Mouse (Mus musculus) lung, postnatal 0 days (tissue): ENCODE measurements at regions not wholly inside any gene's neighbourhood (a gene's known extent, or its start where the extent isn't known, plus 50 kb on each side); places are given as distances from the start of the nearest gene placed in this dataset.

ENCODE experiments used
- ATAC-seq: fragments of 200-750 bp; cut with Nextera tagmentation; 2 replicates; pipeline ENCODE4 v1.8.0; 2017; ENCODE audit warnings: moderate library complexity
- DNase-seq: peaks from one replicate; pipeline ENCODE4 v3.0.0-alpha.2; 2016; ENCODE audit warnings: low spot score
- H3K27ac ChIP-seq: fragments of 300-500 bp; sonication (generic); 2 replicates; pipeline ENCODE4 v1.5.1; 2014; ENCODE audit warnings: antibody characterized with exemption, mild to moderate bottlenecking, low read length, mixed read lengths
- H3K27me3 ChIP-seq: fragments of 300-500 bp; sonication (generic); replicated peaks from 2 replicates; pipeline ENCODE4 v1.6.1; 2014; ENCODE audit warnings: low read length, mixed read lengths; ENCODE audit not compliant: insufficient read depth
- H3K36me3 ChIP-seq: fragments of 300-500 bp; sonication (generic); 2 replicates; pipeline ENCODE4 v1.6.1; 2014; ENCODE audit warnings: low read length, mixed read lengths; ENCODE audit not compliant: insufficient read depth
- H3K4me1 ChIP-seq: fragments of 300-500 bp; sonication (generic); 2 replicates; pipeline ENCODE4 v1.6.1; 2014; ENCODE audit warnings: antibody characterized with exemption, low read depth, low read length, mixed read lengths; ENCODE audit not compliant: insufficient read depth
- H3K4me2 ChIP-seq: fragments of 300-500 bp; sonication (generic); replicated peaks from 2 replicates; pipeline ENCODE4 v1.6.1; 2014; ENCODE audit warnings: low read depth, mild to moderate bottlenecking, low read length, moderate library complexity, mixed read lengths
- H3K4me3 ChIP-seq: fragments of 300-500 bp; sonication (generic); 2 replicates; pipeline ENCODE4 v1.5.1; 2014; ENCODE audit warnings: low read depth, low read length
- H3K9ac ChIP-seq: fragments of 300-500 bp; sonication (generic); replicated peaks from 2 replicates; pipeline ENCODE4 v1.6.1; 2014; ENCODE audit warnings: low read depth, mild to moderate bottlenecking
- H3K9me3 ChIP-seq: fragments of 300-500 bp; sonication (generic); 2 replicates; pipeline ENCODE4 v1.6.1; 2016; ENCODE audit warnings: low read length, mixed read lengths
- CTCF ChIP-seq: IDR thresholded peaks from 2 replicates; pipeline ENCODE4 v1.5.1; 2016; ENCODE audit warnings: antibody characterized with exemption, mild to moderate bottlenecking
- EP300 ChIP-seq: IDR thresholded peaks from 2 replicates; pipeline ENCODE4 v1.6.1; 2016; ENCODE audit warnings: antibody characterized with exemption, mild to moderate bottlenecking, control low read depth
- WGBS: fragments of 180-500 bp; shearing (Covaris S2); extraction: QIAGEN DNeasy Blood & Tissue Kit; methylation state at CpG from one replicate; pipeline ENCODE4 v1.1.7; 2014; 5-methylcytosine and 5-hydroxymethylcytosine counted together

GRCm38 (mm10) chr3:99447361-99447760, 207.2 kb downstream of the Tbx15 start:
- Histone ChIP-seq H3K4me3 (no peak overlapping the region), H3K36me3 (no peaks in the 10 kb centered on the region), H3K27me3 (no peaks in the 10 kb centered on the region), H3K9ac (no peak overlapping the region), H3K4me2 (no peak overlapping the region), H3K27ac (no peak overlapping the region), H3K9me3 (no peaks in the 10 kb centered on the region), H3K4me1 (no peaks in the 10 kb centered on the region)
- 61% methylated on average over 2 of the region's 2 CpGs for WGBS
- no peak for ATAC-seq
- no peak for DNase-seq
- no peak for TF ChIP-seq CTCF
- no peak for TF ChIP-seq EP300

- no peaks in the 10 kb centered on the region for H3K27me3 ChIP-seq
- H3K4me2 ChIP-seq, result no peak overlapping the region
- H3K36me3 ChIP-seq, result no peaks in the 10 kb centered on the region
- ATAC-seq, result no peak
- no peak for TF ChIP-seq EP300
- TF ChIP-seq CTCF, result no peak
- H3K27ac ChIP-seq, result no peak overlapping the region
- 41% methylated on average over 2 of the region's 2 CpGs for WGBS
- H3K9me3 ChIP-seq, result no peaks in the 10 kb centered on the region
- no peak for DNase-seq
- no peak overlapping the region for H3K9ac ChIP-seq
- no peaks in the 10 kb centered on the region for H3K4me1 ChIP-seq
- H3K4me3 ChIP-seq, result no peak overlapping the region
These were observed 207.6 kb downstream of the Tbx15 start for GRCm38 (mm10) chr3:99447813-99448212.

- ATAC-seq (no peak), DNase-seq (no peak)
- no peak overlapping the region for H3K4me2 ChIP-seq
- no peaks in the 10 kb centered on the region for H3K36me3 ChIP-seq
- H3K9ac ChIP-seq, result no peak overlapping the region
- H3K4me3 ChIP-seq, result no peak overlapping the region
- TF ChIP-seq CTCF, result no peak
- no peak for TF ChIP-seq EP300
- H3K4me1 ChIP-seq, result no peaks in the 10 kb centered on the region
- no peaks in the 10 kb centered on the region for H3K27me3 ChIP-seq
- no peak overlapping the region for H3K27ac ChIP-seq
- 53% methylated on average over 12 of the region's 12 CpGs for WGBS
- no peaks in the 10 kb centered on the region for H3K9me3 ChIP-seq
These were observed 219.1 kb downstream of the Tbx15 start for GRCm38 (mm10) chr3:99459036-99459863.

GRCm38 (mm10) chr3:99499980-99500379, 259.8 kb downstream of the Tbx15 start:
- Histone ChIP-seq H3K9ac (no peak overlapping the region), H3K9me3 (no peaks in the 10 kb centered on the region), H3K36me3 (no peaks in the 10 kb centered on the region), H3K4me2 (no peak overlapping the region), H3K4me1 (no peaks in the 10 kb centered on the region), H3K4me3 (no peak overlapping the region), H3K27ac (no peak overlapping the region), H3K27me3 (no peaks in the 10 kb centered on the region)
- ATAC-seq (no peak), DNase-seq (no peak)
- 84% methylated on average over 14 of the region's 14 CpGs for WGBS
- TF ChIP-seq EP300, result no peak
- no peak for TF ChIP-seq CTCF

- no peak for ATAC-seq
These were observed 264.6 kb downstream of the Tbx15 start for GRCm38 (mm10) chr3:99504772-99505171.

GRCm38 (mm10) chr3:99512250-99512649, 272.1 kb downstream of the Tbx15 start:
- TF ChIP-seq CTCF, result no peak
- TF ChIP-seq EP300, result no peak
- H3K4me2 ChIP-seq, result no peak overlapping the region
- no peaks in the 10 kb centered on the region for H3K9me3 ChIP-seq
- H3K27ac ChIP-seq, result no peak overlapping the region
- no peak overlapping the region for H3K4me3 ChIP-seq
- DNase-seq (no peak), ATAC-seq (no peak)
- no peaks in the 10 kb centered on the region for H3K4me1 ChIP-seq
- WGBS, result 68% methylated on average over 1 of the region's 1 CpGs
- no peaks in the 10 kb centered on the region for H3K27me3 ChIP-seq
- no peaks in the 10 kb centered on the region for H3K36me3 ChIP-seq
- no peak overlapping the region for H3K9ac ChIP-seq

More at GRCm38 (mm10) chr3:99504772-99505171, 264.6 kb downstream of the Tbx15 start:
- Histone ChIP-seq H3K9me3 (no peaks in the 10 kb centered on the region), H3K27ac (no peak overlapping the region), H3K9ac (no peak overlapping the region), H3K27me3 (no peaks in the 10 kb centered on the region), H3K36me3 (no peaks in the 10 kb centered on the region), H3K4me1 (no peaks in the 10 kb centered on the region), H3K4me3 (no peak overlapping the region), H3K4me2 (no peak overlapping the region)
- no peak for DNase-seq
- TF ChIP-seq CTCF (no peak), EP300 (no peak)
- 90% methylated on average over 2 of the region's 2 CpGs for WGBS
